Mouse (Mus musculus) megakaryocyte, embryonic 14.5 days (primary cell): ENCODE results near the gene Gcgr.

Source experiments
- FLI1 ChIP-seq: IDR thresholded peaks from 2 replicates; pipeline ENCODE4 v1.6.1; 2012; ENCODE audit warnings: low read length, inconsistent platforms, mixed read lengths
- GATA1 ChIP-seq: IDR thresholded peaks from 3 replicates; pipeline ENCODE4 v1.6.1; 2012; ENCODE audit warnings: mixed read lengths, low read length, inconsistent platforms, borderline replicate concordance

- TF ChIP-seq GATA1 (no peak), FLI1 (no peak)
Observed at GRCm38 (mm10) chr11:120588531-120588930, 58.0 kb downstream of the Gcgr start.
